Mouse (Mus musculus): ENCODE measurements around the gene Dcdc2a. TPM values are rescaled to one million over a fixed set of nuclear protein-coding genes. Genes with fewer than 3 reads are reported as not detected.

Gene Dcdc2a
- 0.12 and 0.22 TPM in 2 replicates for polyA plus RNA-seq (2014; fragmentation: Nextera tagmentation; extraction: Ambion mirVana)

GRCm38 (mm10) chr13:25055873-25056667 is at the start of gene Dcdc2a:
Dcdc2a (plus strand) TSS chr13:25056004.
- H3K36me3 ChIP-seq (ENCODE audit: insufficient read depth): no peaks in the 10 kb centered on the region
- ATAC-seq (ENCODE audit: insufficient read depth) (peak; percentile 67), DNase-seq (peak; percentile 37)
- TF ChIP-seq CTCF (IDR thresholded peaks at IDR 0.05; ENCODE audit: low read depth): no peak
- peak within 1 kb of the TSS; percentile 48 for H3K4me3 ChIP-seq (ENCODE audit: low read depth, low read length)
- no peak within 1 kb of the TSS for H3K27ac ChIP-seq (ENCODE audit: low read depth)
- H3K4me1 ChIP-seq (ENCODE audit: insufficient read depth): no peaks in the 10 kb centered on the region
- WGBS: 4% methylated on average over 63 of the region's 63 CpGs
- H3K4me2 ChIP-seq: peak within 1 kb of the TSS; percentile 81
- peaks cover 24% of the 10 kb centered on the region for H3K27me3 ChIP-seq (ENCODE audit: insufficient read depth, low read length)
- H3K9me3 ChIP-seq (ENCODE audit: low read depth, low read length): no peaks in the 10 kb centered on the region
- peak within 1 kb of the TSS; percentile 29 for H3K9ac ChIP-seq

- Histone ChIP-seq H3K4me3 (ENCODE audit: low read depth, low read length) (no peak overlapping the region), H3K36me3 (ENCODE audit: insufficient read depth) (peaks cover 24% of the 10 kb centered on the region), H3K27me3 (ENCODE audit: insufficient read depth, low read length) (no peaks in the 10 kb centered on the region), H3K4me2 (no peak overlapping the region), H3K9ac (no peak overlapping the region), H3K9me3 (ENCODE audit: low read depth, low read length) (no peaks in the 10 kb centered on the region), H3K4me1 (ENCODE audit: insufficient read depth) (no peaks in the 10 kb centered on the region), H3K27ac (ENCODE audit: low read depth) (no peak overlapping the region)
- peak; percentile 31; the same call in 1 of the 2 replicates for TF ChIP-seq CTCF (IDR thresholded peaks at IDR 0.05; ENCODE audit: low read depth)
- ATAC-seq (ENCODE audit: insufficient read depth): no peak
- DNase-seq: no peak
- WGBS: 83% methylated on average over 6 of the region's 8 CpGs
These were observed 48.7 kb upstream of the Dcdc2a start for GRCm38 (mm10) chr13:25007115-25007514.

- 85% methylated on average over 9 of the region's 9 CpGs for WGBS
- Histone ChIP-seq H3K36me3 (ENCODE audit: insufficient read depth) (peaks cover 7% of the 10 kb centered on the region; the same call in 1 of the 2 replicates), H3K27ac (ENCODE audit: low read depth) (no peak overlapping the region), H3K9me3 (ENCODE audit: low read depth, low read length) (no peaks in the 10 kb centered on the region), H3K4me1 (ENCODE audit: insufficient read depth) (peaks cover 7% of the 10 kb centered on the region; the same call in 1 of the 2 replicates), H3K9ac (no peak overlapping the region), H3K4me3 (ENCODE audit: low read depth, low read length) (no peak overlapping the region), H3K27me3 (ENCODE audit: insufficient read depth, low read length) (no peaks in the 10 kb centered on the region), H3K4me2 (peak overlapping the region; percentile 87; the same call in 1 of the 2 replicates)
- DNase-seq: no peak
- no peak for TF ChIP-seq CTCF (IDR thresholded peaks at IDR 0.05; ENCODE audit: low read depth)
- ATAC-seq (ENCODE audit: insufficient read depth): no peak
These were observed 37.5 kb upstream of the Dcdc2a start for GRCm38 (mm10) chr13:25018316-25018715.

- Histone ChIP-seq H3K4me2 (peak within 1 kb of the TSS; percentile 87), H3K27ac (ENCODE audit: low read depth) (peak within 1 kb of the TSS; percentile 70), H3K27me3 (ENCODE audit: insufficient read depth, low read length) (no peaks in the 10 kb centered on the region), H3K9me3 (ENCODE audit: low read depth, low read length) (no peaks in the 10 kb centered on the region), H3K9ac (peak within 1 kb of the TSS; percentile 84), H3K4me1 (ENCODE audit: insufficient read depth) (peaks cover 7% of the 10 kb centered on the region; the same call in 1 of the 2 replicates), H3K4me3 (ENCODE audit: low read depth, low read length) (peak within 1 kb of the TSS; percentile 90), H3K36me3 (ENCODE audit: insufficient read depth) (peaks cover 7% of the 10 kb centered on the region; the same call in 1 of the 2 replicates)
- WGBS: under 1% methylated on average over 81 of the region's 84 CpGs
- DNase-seq (peak; percentile 94), ATAC-seq (ENCODE audit: insufficient read depth) (peak; percentile 95)
- TF ChIP-seq CTCF (IDR thresholded peaks at IDR 0.05; ENCODE audit: low read depth): no peak
These were observed 35.8 kb upstream of the Dcdc2a start, which contains the start of gene Mrs2 for GRCm38 (mm10) chr13:25019793-25020539. Mrs2 (minus strand) TSS chr13:25020379.

- peaks cover 7% of the 10 kb centered on the region; the same call in 1 of the 2 replicates for H3K36me3 ChIP-seq (ENCODE audit: insufficient read depth)
- TF ChIP-seq CTCF (IDR thresholded peaks at IDR 0.05; ENCODE audit: low read depth): no peak
- H3K27ac ChIP-seq (ENCODE audit: low read depth): peak overlapping the region; percentile 70
- H3K27me3 ChIP-seq (ENCODE audit: insufficient read depth, low read length): no peaks in the 10 kb centered on the region
- H3K9ac ChIP-seq: peak overlapping the region; percentile 84
- no peaks in the 10 kb centered on the region for H3K9me3 ChIP-seq (ENCODE audit: low read depth, low read length)
- H3K4me3 ChIP-seq (ENCODE audit: low read depth, low read length): peak overlapping the region; percentile 90
- WGBS: 34% methylated on average over 4 of the region's 4 CpGs
- H3K4me2 ChIP-seq: peak overlapping the region; percentile 87
- ATAC-seq (ENCODE audit: insufficient read depth) (peak; percentile 48), DNase-seq (no peak)
- peaks cover 7% of the 10 kb centered on the region; the same call in 1 of the 2 replicates for H3K4me1 ChIP-seq (ENCODE audit: insufficient read depth)
These were observed 35.3 kb upstream of the Dcdc2a start for GRCm38 (mm10) chr13:25020540-25020892.

GRCm38 (mm10) chr13:25022386-25022785 is 33.4 kb upstream of the Dcdc2a start:
- Histone ChIP-seq H3K27me3 (ENCODE audit: insufficient read depth, low read length) (no peaks in the 10 kb centered on the region), H3K4me3 (ENCODE audit: low read depth, low read length) (no peak overlapping the region), H3K4me1 (ENCODE audit: insufficient read depth) (peaks cover 7% of the 10 kb centered on the region; the same call in 1 of the 2 replicates), H3K27ac (ENCODE audit: low read depth) (no peak overlapping the region), H3K4me2 (no peak overlapping the region), H3K9me3 (ENCODE audit: low read depth, low read length) (no peaks in the 10 kb centered on the region), H3K9ac (no peak overlapping the region), H3K36me3 (ENCODE audit: insufficient read depth) (peaks cover 2% of the 10 kb centered on the region; the same call in 1 of the 2 replicates)
- TF ChIP-seq CTCF (IDR thresholded peaks at IDR 0.05; ENCODE audit: low read depth): no peak
- WGBS: 67% methylated on average over 4 of the region's 4 CpGs
- ATAC-seq (ENCODE audit: insufficient read depth) (no peak), DNase-seq (no peak)

Measured in lung, embryonic 14.5 days (tissue).